Mouse (Mus musculus) spleen, adult 12 weeks (tissue): ENCODE results near the gene Fthl17b.
"Not testable (repeated sequence)": the region's sequence is repeated elsewhere in the genome, so short reads cannot be mapped to it uniquely, and the experiment has no call there.

Experiments used
- DNase-seq: peaks from one replicate; pipeline ENCODE4 v3.0.0; 2022; ENCODE audit warnings: low spot score

Fthl17b gene

DNA sequence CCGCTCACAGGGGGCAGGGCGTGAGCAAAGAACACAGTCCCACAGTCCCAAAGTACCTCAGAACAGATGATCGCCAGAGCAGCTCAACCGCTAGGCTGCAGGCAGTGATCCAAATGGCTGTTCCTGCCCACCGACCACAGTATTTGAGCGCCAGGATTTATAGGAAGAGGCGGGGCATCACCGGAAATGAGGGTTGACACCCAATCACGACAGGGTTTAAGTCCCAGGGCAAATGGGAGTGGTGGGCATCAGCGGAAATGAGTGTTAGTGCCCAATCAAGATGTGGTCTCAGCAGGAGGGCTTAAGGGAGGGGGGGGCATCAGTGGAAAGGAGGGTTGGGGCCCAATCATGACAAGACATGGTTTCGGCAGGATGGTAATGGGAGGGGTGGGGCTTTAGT lies at the start of gene Fthl17b:
TSS of gene Fthl17b (minus strand) at position 101 of the 400 bp plus-strand sequence.
- DNase-seq = not testable (repeated sequence)

GRCm38 (mm10) chrX:8986655-8987054 lies 23.9 kb upstream of the Fthl17b start, which contains the start of gene Fthl17d:
TSS of gene Fthl17d (minus strand) at chrX:8986755.
- not testable (repeated sequence) for DNase-seq

DNA sequence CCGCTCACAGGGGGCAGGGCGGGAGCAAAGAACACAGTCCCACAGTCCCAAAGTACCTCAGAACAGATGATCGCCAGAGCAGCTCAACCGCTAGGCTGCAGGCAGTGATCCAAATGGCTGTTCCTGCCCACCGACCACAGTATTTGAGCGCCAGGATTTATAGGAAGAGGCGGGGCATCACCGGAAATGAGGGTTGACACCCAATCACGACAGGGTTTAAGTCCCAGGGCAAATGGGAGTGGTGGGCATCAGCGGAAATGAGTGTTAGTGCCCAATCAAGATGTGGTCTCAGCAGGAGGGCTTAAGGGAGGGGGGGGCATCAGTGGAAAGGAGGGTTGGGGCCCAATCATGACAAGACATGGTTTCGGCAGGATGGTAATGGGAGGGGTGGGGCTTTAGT lies 13.7 kb upstream of the Fthl17b start, which contains the start of gene Fthl17c:
TSS of gene Fthl17c (minus strand) at position 101 of the 400 bp plus-strand sequence.
- DNase-seq = not testable (repeated sequence)

- not testable (repeated sequence) for DNase-seq
Observed at GRCm38 (mm10) chrX:8964618-8965017, 1.8 kb upstream of the Fthl17b start.

GRCm38 (mm10) chrX:8948130-8948805 lies 14.5 kb downstream of the Fthl17b start:
- peak; percentile 2 for DNase-seq

GRCm38 (mm10) chrX:8944041-8944440 lies 18.7 kb downstream of the Fthl17b start:
- no peak for DNase-seq

- DNase-seq = no peak
Observed at GRCm38 (mm10) chrX:8927308-8927707, 35.5 kb downstream of the Fthl17b start.

- no peak for DNase-seq
Observed at GRCm38 (mm10) chrX:8921813-8922607, 40.8 kb downstream of the Fthl17b start.

DNA sequence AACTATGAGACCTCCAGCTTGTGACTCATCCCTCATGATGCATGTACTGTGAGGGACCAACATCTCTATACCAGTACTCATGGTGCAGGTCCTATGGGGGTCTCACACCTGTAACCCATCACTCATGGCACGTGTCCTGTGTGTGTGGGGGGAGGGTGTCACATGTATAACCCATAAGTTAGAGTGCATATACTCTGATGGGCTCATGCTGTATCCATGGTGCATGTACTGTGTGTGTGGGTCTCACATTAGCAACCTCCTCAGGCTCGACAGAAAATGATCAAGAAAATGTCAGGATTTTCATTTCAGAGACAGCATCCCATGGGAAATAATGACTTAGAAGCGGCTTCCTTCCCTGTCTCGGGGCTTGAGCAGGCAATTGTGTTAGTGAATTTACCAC lies 41.7 kb downstream of the Fthl17b start:
- DNase-seq = no peak
